Mouse (Mus musculus) myocyte (in vitro differentiated cells): ENCODE measurements at regions not wholly inside any gene's neighbourhood (a gene's known extent, or its start where the extent isn't known, plus 50 kb on each side); places are given as distances from the start of the nearest gene placed in this dataset.

ENCODE experiments used
- MAX ChIP-seq: IDR thresholded peaks from one replicate; pipeline ENCODE4 v1.6.1; 2011; ENCODE audit warnings: low read depth, mild to moderate bottlenecking, control low read depth
- POLR2A ChIP-seq: IDR thresholded peaks from one replicate; pipeline ENCODE4 v1.6.1; 2011; ENCODE audit warnings: low read depth, mild to moderate bottlenecking, control low read depth, moderate library complexity; ENCODE audit not compliant: insufficient read length
- SRF ChIP-seq: IDR thresholded peaks from one replicate; pipeline ENCODE4 v1.6.1; 2011; ENCODE audit warnings: low read depth; ENCODE audit not compliant: control insufficient read depth, insufficient read length

DNA sequence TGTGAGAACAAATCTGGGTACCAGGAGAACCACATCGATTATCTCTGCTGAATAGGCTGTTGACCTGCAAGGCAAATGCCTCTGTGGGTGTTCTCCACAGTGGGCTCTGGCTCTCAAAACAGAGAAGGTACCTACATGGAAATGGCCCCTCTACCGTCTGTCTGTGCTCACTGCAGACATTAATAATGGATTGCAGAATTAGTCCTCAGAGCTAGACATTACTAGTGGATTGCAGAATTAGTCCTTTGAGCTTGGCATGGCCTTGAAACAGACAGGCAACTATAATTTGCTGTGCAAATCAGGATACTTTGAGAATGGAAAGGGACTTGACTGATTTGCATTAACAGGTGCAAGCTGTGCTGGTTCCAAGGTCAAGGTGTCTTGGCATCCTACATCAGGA is 77.3 kb upstream of the Gm26897 start:
- TF ChIP-seq POLR2A: no peak
- no peak for TF ChIP-seq MAX
- no peak for TF ChIP-seq SRF
